Mouse (Mus musculus): Measurements from ENCODE around the gene Shisa4. TPM values are rescaled to one million over a fixed set of nuclear protein-coding genes. Genes with fewer than 3 reads are reported as not detected.

Gene Shisa4
- polyA plus RNA-seq (2017; shearing (Covaris generic)): not detected

GRCm38 (mm10) chr1:135374868-135375581 is at the start of gene Shisa4:
Gene Shisa4, minus strand, starts transcription at chr1:135375237.

GRCm38 (mm10) chr1:135324571-135324970 is 50.5 kb downstream of the Shisa4 start, which contains the start of gene Lmod1:
Gene Lmod1, plus strand, starts transcription at chr1:135324807.

Other genes with a start within 250 kb of the Shisa4 start
- gene Ptpn7, start 242.5 kb downstream of the Shisa4 start, polyA plus RNA-seq (2017; shearing (Covaris generic)): 74.2 TPM
- gene Arl8a, start 228.4 kb downstream of the Shisa4 start, polyA plus RNA-seq (2017; shearing (Covaris generic)): 66.2 TPM
- not detected for gene Gpr37l1, start 207.6 kb downstream of the Shisa4 start, polyA plus RNA-seq (2017; shearing (Covaris generic))
- not detected for gene Elf3, start 116.7 kb downstream of the Shisa4 start, polyA plus RNA-seq (2017; shearing (Covaris generic))
- 47.2 TPM for gene Rnpep, start 91.2 kb downstream of the Shisa4 start, polyA plus RNA-seq (2017; shearing (Covaris generic))
- 96.8 TPM for gene Timm17a, start 61.5 kb downstream of the Shisa4 start, polyA plus RNA-seq (2017; shearing (Covaris generic))
- not detected for gene Lmod1, start 50.4 kb downstream of the Shisa4 start, polyA plus RNA-seq (2017; shearing (Covaris generic))
- gene Ipo9, start 55.3 kb upstream of the Shisa4 start, polyA plus RNA-seq (2017; shearing (Covaris generic)): 44.5 TPM
- gene Nav1, start 232.1 kb upstream of the Shisa4 start, polyA plus RNA-seq (2017; shearing (Covaris generic)): 0.51 TPM

All from effector memory CD4-positive, alpha-beta T cell, adult 7 months (primary cell).